Mouse (Mus musculus) fibroblast of lung, adult 2 months (primary cell): ENCODE measurements at regions not wholly inside any gene's neighbourhood (a gene's known extent, or its start where the extent isn't known, plus 50 kb on each side); places are given as distances from the start of the nearest gene placed in this dataset.
"Not testable (repeated sequence)": the region's sequence is repeated elsewhere in the genome, so short reads cannot be mapped to it uniquely, and the experiment has no call there.

Experiments used
- DNase-seq: peaks from one replicate; pipeline ENCODE4 v3.0.0-alpha.2; 2011; ENCODE audit warnings: low read depth

DNA sequence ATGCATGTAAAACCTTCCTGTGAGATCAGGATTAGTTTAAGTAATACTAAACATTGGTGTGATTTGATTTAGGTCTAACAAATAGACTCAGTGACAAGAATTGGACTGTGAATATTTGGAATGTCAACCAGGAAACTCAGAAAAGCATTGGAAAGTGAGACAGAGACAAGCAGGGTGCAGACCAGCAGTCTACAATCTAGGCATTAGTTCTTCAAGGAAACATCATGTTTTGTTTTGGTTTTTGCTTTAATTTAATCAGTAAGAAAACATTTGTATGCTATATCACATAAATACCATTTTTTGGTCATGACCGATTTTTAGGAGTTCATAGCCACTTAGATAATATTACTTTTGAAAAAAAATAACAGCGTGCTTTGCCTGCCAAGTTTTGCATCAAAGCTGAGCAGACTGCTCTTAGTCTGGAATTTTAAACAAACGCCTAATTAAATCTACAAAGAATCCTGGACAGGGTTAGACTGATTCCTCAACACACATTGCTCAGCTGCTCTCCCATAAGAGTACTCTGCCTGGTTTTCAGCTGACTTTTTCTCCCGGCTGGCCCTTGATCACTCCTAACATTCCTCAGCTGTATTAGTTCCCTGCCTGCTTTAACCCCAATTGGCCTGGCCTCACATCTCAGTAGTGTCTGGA lies 396.5 kb upstream of the Kcnh7 start:
- DNase-seq, result no peak

GRCm38 (mm10) chr2:63575172-63575571 lies 391.1 kb upstream of the Kcnh7 start:
- DNase-seq, result no peak

GRCm38 (mm10) chr2:63574008-63574703 lies 390.1 kb upstream of the Kcnh7 start:
- no peak for DNase-seq

GRCm38 (mm10) chr2:63573015-63573807 lies 389.1 kb upstream of the Kcnh7 start:
- DNase-seq, result no peak

- DNase-seq, result no peak
These were observed 372.9 kb upstream of the Kcnh7 start for GRCm38 (mm10) chr2:63556858-63557419.

DNA sequence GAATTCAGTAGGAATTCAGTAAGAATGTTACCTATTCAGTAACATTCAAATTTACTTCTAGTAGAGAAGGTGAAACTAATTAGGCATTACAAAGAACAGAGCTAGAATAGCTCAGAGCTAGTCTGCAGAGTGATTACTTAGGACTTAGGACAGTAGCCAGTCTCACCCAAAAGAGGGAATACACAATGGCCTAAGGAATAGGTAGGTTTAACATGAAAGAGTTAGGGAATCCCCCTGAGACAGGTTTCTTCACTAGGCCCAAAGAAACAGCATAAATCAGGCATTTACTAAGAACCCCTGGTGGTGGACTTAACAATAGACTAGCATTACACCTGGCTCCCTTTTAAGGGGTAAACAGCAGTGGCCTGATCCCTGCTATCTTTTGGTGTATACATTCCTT lies 357.7 kb upstream of the Kcnh7 start:
- DNase-seq, result not testable (repeated sequence)

DNA sequence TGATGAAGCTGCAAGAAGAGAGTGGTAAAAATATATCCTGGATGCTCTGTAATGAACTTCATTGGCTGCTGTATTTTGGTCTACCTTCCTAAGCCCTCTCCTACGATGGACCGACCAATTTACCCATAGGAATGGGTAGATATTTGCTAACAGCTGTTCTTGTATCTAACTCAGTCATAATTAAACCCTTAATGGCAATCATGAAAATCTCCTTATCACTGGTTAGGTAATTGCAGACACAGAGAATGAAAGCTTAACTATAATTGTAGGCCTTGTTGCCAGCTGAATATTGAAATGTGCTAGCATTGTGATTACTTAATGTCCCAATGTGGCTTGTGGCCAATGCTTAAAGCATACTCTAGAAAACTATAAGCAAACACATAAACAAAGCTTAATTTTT lies 334.4 kb upstream of the Kcnh7 start:
- no peak for DNase-seq

DNA sequence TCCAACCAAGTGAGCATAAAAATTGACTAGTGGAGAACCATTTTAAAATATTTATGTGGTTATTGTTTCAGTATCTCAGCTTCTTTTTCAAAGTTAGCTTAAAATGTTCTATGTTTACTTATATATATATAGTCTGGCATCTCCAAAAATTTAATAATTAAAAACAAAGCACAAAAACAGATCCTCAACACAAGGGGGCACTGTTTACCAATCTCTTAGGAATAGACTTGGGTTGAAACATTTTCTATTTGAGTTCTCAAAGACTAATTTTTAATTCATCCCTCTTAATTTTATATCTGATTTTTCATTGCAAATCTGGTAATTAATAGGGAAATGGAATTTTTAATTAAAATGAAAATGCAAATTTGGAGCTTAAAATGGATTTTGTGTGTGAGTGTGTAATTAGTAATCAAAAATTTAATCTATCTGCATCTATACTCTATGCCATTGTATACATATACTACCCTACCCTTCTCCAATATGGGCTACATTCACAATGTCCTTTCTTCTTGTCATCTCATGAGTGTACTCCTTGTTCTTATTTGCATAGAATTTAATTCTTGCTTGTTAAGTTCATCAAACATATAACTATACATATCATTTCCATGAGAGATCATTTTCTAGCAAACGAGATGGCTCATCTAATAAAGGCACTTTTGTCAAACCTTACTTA lies 329.6 kb upstream of the Kcnh7 start:
- peak; percentile 4 for DNase-seq

DNA sequence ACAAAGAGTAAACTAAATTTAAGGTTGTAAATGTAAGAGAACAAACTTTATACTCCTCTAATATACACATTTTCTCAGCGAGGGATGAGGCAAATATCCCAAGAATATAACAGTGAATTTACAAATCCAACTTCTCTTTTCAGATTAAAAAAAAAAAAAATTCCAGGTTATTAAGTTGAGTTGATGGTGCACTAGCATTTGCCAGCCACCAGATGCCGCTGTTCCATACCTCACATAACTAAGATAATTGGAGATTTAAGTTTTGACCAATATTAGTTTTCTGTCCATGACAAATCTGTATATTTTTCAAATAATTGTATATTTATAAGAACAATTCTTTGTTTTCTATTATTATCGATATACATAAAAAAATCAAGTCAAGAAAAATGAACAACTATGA lies 319.9 kb upstream of the Kcnh7 start:
- peak; percentile 19 for DNase-seq

GRCm38 (mm10) chr2:63476411-63476810 lies 292.3 kb upstream of the Kcnh7 start:
- DNase-seq, result no peak

- no peak for DNase-seq
These were observed 291.2 kb upstream of the Kcnh7 start for GRCm38 (mm10) chr2:63475255-63475654.

DNA sequence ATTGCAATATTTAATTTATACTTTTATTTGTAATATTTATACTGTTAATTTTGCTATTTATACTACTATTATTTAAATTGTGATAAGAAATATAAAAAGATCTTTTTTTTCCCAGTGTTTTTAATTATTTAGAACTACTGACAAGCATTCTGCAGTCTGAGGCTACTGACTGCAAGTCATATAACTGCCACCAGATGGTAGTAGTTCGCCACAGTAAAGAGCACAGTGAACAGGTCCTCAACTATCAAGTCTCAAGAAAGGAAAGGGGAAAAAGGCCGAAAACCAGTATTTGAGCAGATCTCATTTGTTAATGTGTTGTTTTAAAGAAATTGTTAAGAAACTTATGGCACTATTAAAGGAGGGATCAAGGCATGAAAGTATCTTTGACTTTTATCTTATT lies 289.6 kb upstream of the Kcnh7 start:
- DNase-seq, result peak; percentile 25

GRCm38 (mm10) chr2:63472248-63472647 lies 288.2 kb upstream of the Kcnh7 start:
- DNase-seq, result no peak

GRCm38 (mm10) chr2:63459112-63459511 lies 275.0 kb upstream of the Kcnh7 start:
- DNase-seq, result no peak

DNA sequence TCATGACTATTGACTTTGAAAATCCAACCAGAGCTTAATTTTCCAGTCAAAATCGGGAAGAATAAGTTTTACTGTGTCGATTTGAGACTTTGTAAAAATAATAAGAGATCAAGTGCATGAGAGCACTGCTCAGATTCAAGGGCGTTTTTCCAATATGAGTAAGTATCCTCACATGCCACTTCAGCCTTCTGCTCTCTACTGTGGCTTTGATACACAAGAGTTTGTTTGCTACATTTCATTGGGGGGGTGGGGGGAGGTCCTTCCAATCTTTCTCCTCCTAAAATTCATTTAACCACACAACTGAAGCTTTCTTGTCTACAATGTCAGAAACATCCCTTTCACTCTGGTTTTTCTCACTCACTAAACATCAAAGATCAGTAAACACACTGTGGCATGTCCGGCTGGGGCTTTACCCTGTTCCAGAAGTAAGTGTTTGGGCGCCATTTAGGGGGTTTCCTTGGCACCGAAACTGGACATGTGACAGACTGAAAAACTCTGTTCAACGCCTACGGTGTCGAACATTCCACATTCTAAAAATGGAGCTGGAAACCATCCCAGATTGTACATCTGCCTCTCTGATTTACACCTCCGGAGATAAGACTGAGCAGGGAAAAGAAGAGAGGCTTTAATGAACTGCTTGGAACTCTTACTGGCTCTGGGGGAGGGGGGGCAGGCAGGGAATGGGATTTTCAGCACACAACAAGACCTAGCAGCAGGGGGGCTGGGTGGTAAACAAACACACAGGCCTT lies 270.4 kb upstream of the Kcnh7 start:
- no peak for DNase-seq

- DNase-seq, result no peak
These were observed 268.8 kb upstream of the Kcnh7 start for GRCm38 (mm10) chr2:63452891-63453290.

GRCm38 (mm10) chr2:63452164-63452563 lies 268.1 kb upstream of the Kcnh7 start:
- DNase-seq, result no peak

- no peak for DNase-seq
These were observed 250.2 kb upstream of the Kcnh7 start for GRCm38 (mm10) chr2:63434327-63434726.

GRCm38 (mm10) chr2:63405405-63405804 lies 221.3 kb upstream of the Kcnh7 start:
- no peak for DNase-seq
